Mouse (Mus musculus) forebrain, embryonic 12.5 days (tissue): ENCODE results near the gene Ube2i. TPM values are rescaled to one million over a fixed set of nuclear protein-coding genes. Genes with fewer than 3 reads are reported as not detected.
"Not testable (repeated sequence)": the region's sequence is repeated elsewhere in the genome, so short reads cannot be mapped to it uniquely, and the experiment has no call there.

Experiments
- ATAC-seq: fragments of 200-750 bp; cut with Nextera tagmentation; 2 replicates; pipeline ENCODE4 v1.8.0; 2017; ENCODE audit warnings: moderate TSS enrichment; ENCODE audit not compliant: low FRiP score
- H3K27ac ChIP-seq: fragments of 300-500 bp; sonication (generic); 2 replicates; pipeline ENCODE4 v1.5.1; 2016; ENCODE audit warnings: mild to moderate bottlenecking
- H3K27me3 ChIP-seq: fragments of 300-500 bp; sonication (generic); 2 replicates; pipeline ENCODE4 v1.6.1; 2016; ENCODE audit warnings: mild to moderate bottlenecking
- H3K36me3 ChIP-seq: fragments of 300-500 bp; sonication (generic); replicated peaks from 2 replicates; pipeline ENCODE4 v1.6.1; 2016; ENCODE audit warnings: mild to moderate bottlenecking
- H3K4me1 ChIP-seq: fragments of 300-500 bp; sonication (generic); 2 replicates; pipeline ENCODE4 v1.6.1; 2016
- H3K4me2 ChIP-seq: fragments of 300-500 bp; sonication (generic); 2 replicates; pipeline ENCODE4 v1.6.1; 2016; ENCODE audit warnings: mild to moderate bottlenecking, moderate library complexity
- H3K4me3 ChIP-seq: fragments of 300-500 bp; sonication (generic); replicated peaks from 2 replicates; pipeline ENCODE4 v1.5.1; 2016; ENCODE audit warnings: mild to moderate bottlenecking
- H3K9ac ChIP-seq: fragments of 300-500 bp; sonication (generic); 2 replicates; pipeline ENCODE4 v1.6.1; 2016; ENCODE audit warnings: mild to moderate bottlenecking
- H3K9me3 ChIP-seq: fragments of 300-500 bp; sonication (generic); 2 replicates; pipeline ENCODE4 v1.6.1; 2016
- WGBS: fragments of 180-500 bp; shearing (Covaris S2); methylation state at CpG from one replicate; pipeline ENCODE4 v1.1.7; 2016; 5-methylcytosine and 5-hydroxymethylcytosine counted together
- microRNA-seq: library from miRNA; unstranded; fragments of <30 nt; microRNA quantifications from one replicate; pipeline ENCODE4, GENCODE M21; 2017
- polyA plus RNA-seq: library from polyadenylated mRNA; unstranded; fragments of >200 nt; fragmentation: Nextera tagmentation; extraction: Ambion mirVana; gene quantifications from 2 replicates; pipeline ENCODE4 v1.2.1, GENCODE M21; 2016

Gene Ube2i
- polyA plus RNA-seq, 1 experiment from 2014 or later, result 849 TPM

- H3K4me1 ChIP-seq, result peaks cover 14% of the 10 kb centered on the region
- no peak for ATAC-seq
- peak overlapping the region; percentile 74 for H3K4me2 ChIP-seq
- peak overlapping the region; percentile 22; the same call in 1 of the 2 replicates for H3K4me3 ChIP-seq
- 29% methylated on average over 6 of the region's 6 CpGs for WGBS
- no peaks in the 10 kb centered on the region for H3K9me3 ChIP-seq
- H3K27me3 ChIP-seq, result peaks cover 3% of the 10 kb centered on the region
- peaks cover 16% of the 10 kb centered on the region for H3K36me3 ChIP-seq
- peak overlapping the region; percentile 5; the same call in 1 of the 2 replicates for H3K27ac ChIP-seq
- H3K9ac ChIP-seq, result no peak overlapping the region
Measured at GRCm38 (mm10) chr17:25222951-25223601, 51.3 kb downstream of the Ube2i start.

GRCm38 (mm10) chr17:25222504-25222940, 51.9 kb downstream of the Ube2i start:
- H3K27ac ChIP-seq, H3K9me3 ChIP-seq, H3K27me3 ChIP-seq, H3K9ac ChIP-seq: not testable (repeated sequence)
- ATAC-seq, result peak; percentile 79
- Histone ChIP-seq H3K4me3 (peak overlapping the region; percentile 41), H3K36me3 (peaks cover 16% of the 10 kb centered on the region), H3K4me2 (peak overlapping the region; percentile 74), H3K4me1 (peaks cover 14% of the 10 kb centered on the region)
- 8% methylated on average over 14 of the region's 28 CpGs for WGBS

- 2% methylated on average over 24 of the region's 30 CpGs for WGBS
Measured at GRCm38 (mm10) chr17:25221821-25222503, 52.5 kb downstream of the Ube2i start.

GRCm38 (mm10) chr17:25220746-25221145, 53.7 kb downstream of the Ube2i start:
- H3K27ac ChIP-seq, result no peak overlapping the region
- H3K27me3 ChIP-seq, result peaks cover 3% of the 10 kb centered on the region
- H3K9ac ChIP-seq, result no peak overlapping the region
- H3K4me1 ChIP-seq, result peaks cover 14% of the 10 kb centered on the region
- H3K4me3 ChIP-seq, result no peak overlapping the region
- ATAC-seq, result no peak
- no peak overlapping the region for H3K4me2 ChIP-seq
- H3K9me3 ChIP-seq, result no peaks in the 10 kb centered on the region
- peaks cover 11% of the 10 kb centered on the region for H3K36me3 ChIP-seq
- WGBS, result 87% methylated on average over 1 of the region's 1 CpGs

More at GRCm38 (mm10) chr17:25221821-25222503, 52.5 kb downstream of the Ube2i start:
- Histone ChIP-seq H3K27ac (peak overlapping the region; percentile 31; the same call in 1 of the 2 replicates), H3K4me3 (peak overlapping the region; percentile 41), H3K4me2 (peak overlapping the region; percentile 74), H3K27me3 (peaks cover 3% of the 10 kb centered on the region), H3K36me3 (peaks cover 16% of the 10 kb centered on the region), H3K9ac (peak overlapping the region; percentile 48), H3K4me1 (peaks cover 14% of the 10 kb centered on the region), H3K9me3 (no peaks in the 10 kb centered on the region)
- ATAC-seq, result peak; percentile 84

GRCm38 (mm10) chr17:25219492-25220295, 54.7 kb downstream of the Ube2i start:
- Histone ChIP-seq H3K9ac (no peak overlapping the region), H3K9me3 (no peaks in the 10 kb centered on the region), H3K36me3 (peaks cover 18% of the 10 kb centered on the region), H3K27ac (no peak overlapping the region), H3K4me1 (peaks cover 14% of the 10 kb centered on the region), H3K4me2 (no peak overlapping the region), H3K27me3 (peaks cover 3% of the 10 kb centered on the region), H3K4me3 (no peak overlapping the region)
- WGBS, result 94% methylated on average over 15 of the region's 15 CpGs
- ATAC-seq, result no peak

GRCm38 (mm10) chr17:25218967-25219366, 55.5 kb downstream of the Ube2i start:
- Histone ChIP-seq H3K27me3 (peaks cover 3% of the 10 kb centered on the region), H3K9me3 (no peaks in the 10 kb centered on the region), H3K9ac (no peak overlapping the region), H3K4me1 (peaks cover 14% of the 10 kb centered on the region), H3K27ac (no peak overlapping the region), H3K4me3 (no peak overlapping the region), H3K4me2 (no peak overlapping the region), H3K36me3 (peaks cover 24% of the 10 kb centered on the region)
- ATAC-seq, result no peak
- 88% methylated on average over 9 of the region's 9 CpGs for WGBS

- Histone ChIP-seq H3K9me3 (no peaks in the 10 kb centered on the region), H3K9ac (no peak overlapping the region), H3K4me2 (no peak overlapping the region), H3K27me3 (no peaks in the 10 kb centered on the region), H3K36me3 (peaks cover 53% of the 10 kb centered on the region), H3K4me3 (no peak overlapping the region), H3K4me1 (no peaks in the 10 kb centered on the region), H3K27ac (no peak overlapping the region)
- ATAC-seq, result no peak
- 88% methylated on average over 3 of the region's 3 CpGs for WGBS
Measured at GRCm38 (mm10) chr17:25215431-25215830, 59.0 kb downstream of the Ube2i start.

Small RNA genes lying within 50 kb of the gene (microRNA-seq; reads per million reads assigned to microRNA genes)
- gene Mir3547, result 3.9 reads per million, percentile 13 among the genes with 10 or more reads in this experiment

Other genes with a start within 250 kb of the Ube2i start
- 8.2 and 9.1 TPM in 2 replicates for gene Tmem204, start 191.0 kb downstream of the Ube2i start, polyA plus RNA-seq
- 42.4 and 47.5 TPM in 2 replicates for gene Telo2, start 158.7 kb downstream of the Ube2i start, polyA plus RNA-seq
- gene Ptx4, start 153.9 kb downstream of the Ube2i start, polyA plus RNA-seq, result 0.18 TPM in 1 of 2 replicates, not detected in the other
- gene Clcn7, start 141.2 kb downstream of the Ube2i start, polyA plus RNA-seq, result 23.9 and 26.1 TPM in 2 replicates
- not detected in 2 replicates for gene Ccdc154, start 112.2 kb downstream of the Ube2i start, polyA plus RNA-seq
- not detected in 2 replicates for gene Gm38655, start 99.2 kb downstream of the Ube2i start, polyA plus RNA-seq
- 36.2 and 37.3 TPM in 2 replicates for gene BC003965, start 90.1 kb downstream of the Ube2i start, polyA plus RNA-seq
- 10.0 and 11.3 TPM in 2 replicates for gene Unkl, start 86.2 kb downstream of the Ube2i start, polyA plus RNA-seq
- gene Gnptg, start 34.5 kb downstream of the Ube2i start, polyA plus RNA-seq, result 60.1 and 64.4 TPM in 2 replicates
- 61.0 and 64.2 TPM in 2 replicates for gene Tsr3, start 34.5 kb downstream of the Ube2i start, polyA plus RNA-seq
- gene Baiap3, start 18.3 kb downstream of the Ube2i start, polyA plus RNA-seq, result 2.9 and 3.8 TPM in 2 replicates
- not detected in 2 replicates for gene Prss34, start 23.8 kb upstream of the Ube2i start, polyA plus RNA-seq
- not detected in 2 replicates for gene Prss28, start 34.0 kb upstream of the Ube2i start, polyA plus RNA-seq
- not detected in 2 replicates for gene Prss29, start 44.0 kb upstream of the Ube2i start, polyA plus RNA-seq
- not detected in 2 replicates for gene Tpsab1, start 70.9 kb upstream of the Ube2i start, polyA plus RNA-seq
- gene Tpsb2, start 91.7 kb upstream of the Ube2i start, polyA plus RNA-seq, result not detected in 2 replicates
- gene Tpsg1, start 94.7 kb upstream of the Ube2i start, polyA plus RNA-seq, result 0.29 and 0.45 TPM in 2 replicates
- 7.8 and 7.9 TPM in 2 replicates for gene Cacna1h, start 159.2 kb upstream of the Ube2i start, polyA plus RNA-seq
- 0.19 and 0.31 TPM in 2 replicates for gene Tekt4, start 180.0 kb upstream of the Ube2i start, polyA plus RNA-seq
- 0.10 TPM in 1 of 2 replicates, not detected in the other for gene Sstr5, start 222.7 kb upstream of the Ube2i start, polyA plus RNA-seq